Mouse (Mus musculus): Measurements from ENCODE around the gene Tmem265. TPM values are rescaled to one million over a fixed set of nuclear protein-coding genes. Genes with fewer than 3 reads are reported as not detected.

Tmem265 gene
- polyA plus RNA-seq, 1 experiment from 2014 or later: 5.3 TPM

- WGBS: 98% methylated on average over 3 of the region's 3 CpGs
- H3K27me3 ChIP-seq (replicated peaks; ENCODE audit: control insufficient read depth, insufficient read depth, low read length): no peaks in the 10 kb centered on the region
- no peak overlapping the region for H3K9ac ChIP-seq (ENCODE audit: low read depth, low read length)
- H3K36me3 ChIP-seq (ENCODE audit: control insufficient read depth, insufficient read depth, low read length): peaks cover 97% of the 10 kb centered on the region
- no peaks in the 10 kb centered on the region for H3K9me3 ChIP-seq (ENCODE audit: control insufficient read depth, low read length)
- no peak overlapping the region for H3K4me2 ChIP-seq (ENCODE audit: low read depth, low read length)
- no peak overlapping the region for H3K4me3 ChIP-seq (ENCODE audit: low read depth, low read length)
- DNase-seq (ENCODE audit: low spot score) (no peak), ATAC-seq (ENCODE audit: low read depth) (no peak)
- H3K27ac ChIP-seq (replicated peaks; ENCODE audit: low read depth, low read length): no peak overlapping the region
- no peaks in the 10 kb centered on the region for H3K4me1 ChIP-seq (ENCODE audit: control insufficient read depth, insufficient read depth, low read length)
Measured at GRCm38 (mm10) chr7:127541671-127542070, 19.5 kb upstream of the Tmem265 start.

- ATAC-seq (ENCODE audit: low read depth) (no peak), DNase-seq (ENCODE audit: low spot score) (no peak)
- Histone ChIP-seq H3K4me2 (ENCODE audit: low read depth, low read length) (no peak overlapping the region), H3K36me3 (ENCODE audit: control insufficient read depth, insufficient read depth, low read length) (peaks cover 91% of the 10 kb centered on the region), H3K9me3 (ENCODE audit: control insufficient read depth, low read length) (no peaks in the 10 kb centered on the region), H3K9ac (ENCODE audit: low read depth, low read length) (no peak overlapping the region), H3K4me3 (ENCODE audit: low read depth, low read length) (no peak overlapping the region), H3K4me1 (ENCODE audit: control insufficient read depth, insufficient read depth, low read length) (no peaks in the 10 kb centered on the region), H3K27ac (replicated peaks; ENCODE audit: low read depth, low read length) (no peak overlapping the region), H3K27me3 (replicated peaks; ENCODE audit: control insufficient read depth, insufficient read depth, low read length) (no peaks in the 10 kb centered on the region)
- 88% methylated on average over 15 of the region's 15 CpGs for WGBS
Measured at GRCm38 (mm10) chr7:127549116-127549835, 11.9 kb upstream of the Tmem265 start.

- no peak for ATAC-seq (ENCODE audit: low read depth)
Measured at GRCm38 (mm10) chr7:127551558-127551957, 9.6 kb upstream of the Tmem265 start.

GRCm38 (mm10) chr7:127560580-127560979, 610 bp upstream of the Tmem265 start:
- Histone ChIP-seq H3K4me1 (ENCODE audit: control insufficient read depth, insufficient read depth, low read length) (no peaks in the 10 kb centered on the region), H3K36me3 (ENCODE audit: control insufficient read depth, insufficient read depth, low read length) (peaks cover 74% of the 10 kb centered on the region)

More at GRCm38 (mm10) chr7:127551558-127551957, 9.6 kb upstream of the Tmem265 start:
- Histone ChIP-seq H3K27me3 (replicated peaks; ENCODE audit: control insufficient read depth, insufficient read depth, low read length) (no peaks in the 10 kb centered on the region), H3K4me1 (ENCODE audit: control insufficient read depth, insufficient read depth, low read length) (no peaks in the 10 kb centered on the region), H3K9ac (ENCODE audit: low read depth, low read length) (no peak overlapping the region), H3K9me3 (ENCODE audit: control insufficient read depth, low read length) (no peaks in the 10 kb centered on the region), H3K27ac (replicated peaks; ENCODE audit: low read depth, low read length) (no peak overlapping the region), H3K36me3 (ENCODE audit: control insufficient read depth, insufficient read depth, low read length) (peaks cover 91% of the 10 kb centered on the region), H3K4me2 (ENCODE audit: low read depth, low read length) (no peak overlapping the region), H3K4me3 (ENCODE audit: low read depth, low read length) (no peak overlapping the region)
- no peak for DNase-seq (ENCODE audit: low spot score)
- WGBS: 93% methylated on average over 8 of the region's 8 CpGs

GRCm38 (mm10) chr7:127564381-127565150, 3.4 kb downstream of the Tmem265 start:
- 74% methylated on average over 6 of the region's 6 CpGs for whole genome bisulfite sequencing
- DNase-seq (ENCODE audit: low spot score) (peak; percentile 63), ATAC-seq (ENCODE audit: low read depth) (no peak)

More at GRCm38 (mm10) chr7:127560580-127560979, 610 bp upstream of the Tmem265 start:
- H3K27me3 ChIP-seq (replicated peaks; ENCODE audit: control insufficient read depth, insufficient read depth, low read length): no peaks in the 10 kb centered on the region
- WGBS: 93% methylated on average over 11 of the region's 11 CpGs
- H3K4me3 ChIP-seq (ENCODE audit: low read depth, low read length): no peak overlapping the region
- no peak overlapping the region for H3K4me2 ChIP-seq (ENCODE audit: low read depth, low read length)
- no peak for DNase-seq (ENCODE audit: low spot score)
- no peaks in the 10 kb centered on the region for H3K9me3 ChIP-seq (ENCODE audit: control insufficient read depth, low read length)
- H3K9ac ChIP-seq (ENCODE audit: low read depth, low read length): no peak overlapping the region
- ATAC-seq (ENCODE audit: low read depth): no peak
- H3K27ac ChIP-seq (replicated peaks; ENCODE audit: low read depth, low read length): no peak overlapping the region

GRCm38 (mm10) chr7:127572895-127573471, 11.8 kb downstream of the Tmem265 start, which contains the start of gene Phkg2:
Gene Phkg2, plus strand, starts transcription at chr7:127573340.
- Histone ChIP-seq H3K4me2 (ENCODE audit: low read depth, low read length) (peak within 1 kb of the TSS; percentile 72), H3K27me3 (replicated peaks; ENCODE audit: control insufficient read depth, insufficient read depth, low read length) (no peaks in the 10 kb centered on the region), H3K9ac (ENCODE audit: low read depth, low read length) (peak within 1 kb of the TSS; percentile 80), H3K4me1 (ENCODE audit: control insufficient read depth, insufficient read depth, low read length) (peaks cover 10% of the 10 kb centered on the region), H3K36me3 (ENCODE audit: control insufficient read depth, insufficient read depth, low read length) (peaks cover 28% of the 10 kb centered on the region), H3K27ac (replicated peaks; ENCODE audit: low read depth, low read length) (peak within 1 kb of the TSS; percentile 78), H3K4me3 (ENCODE audit: low read depth, low read length) (peak within 1 kb of the TSS; percentile 70), H3K9me3 (ENCODE audit: control insufficient read depth, low read length) (no peaks in the 10 kb centered on the region)
- ATAC-seq (ENCODE audit: low read depth) (peak; percentile 99), DNase-seq (ENCODE audit: low spot score) (peak; percentile 99)
- WGBS: under 1% methylated on average over 17 of the region's 17 CpGs

More at GRCm38 (mm10) chr7:127564381-127565150, 3.4 kb downstream of the Tmem265 start:
- peaks cover 56% of the 10 kb centered on the region for H3K36me3 ChIP-seq (ENCODE audit: control insufficient read depth, insufficient read depth, low read length)
- H3K27me3 ChIP-seq (replicated peaks; ENCODE audit: control insufficient read depth, insufficient read depth, low read length): no peaks in the 10 kb centered on the region
- H3K4me3 ChIP-seq (ENCODE audit: low read depth, low read length): no peak overlapping the region
- H3K27ac ChIP-seq (replicated peaks; ENCODE audit: low read depth, low read length): no peak overlapping the region
- no peaks in the 10 kb centered on the region for H3K9me3 ChIP-seq (ENCODE audit: control insufficient read depth, low read length)
- H3K4me2 ChIP-seq (ENCODE audit: low read depth, low read length): no peak overlapping the region
- H3K4me1 ChIP-seq (ENCODE audit: control insufficient read depth, insufficient read depth, low read length): no peaks in the 10 kb centered on the region
- no peak overlapping the region for H3K9ac ChIP-seq (ENCODE audit: low read depth, low read length)

GRCm38 (mm10) chr7:127573503-127574008, 12.4 kb downstream of the Tmem265 start:
- ATAC-seq (ENCODE audit: low read depth) (peak; percentile 69), DNase-seq (ENCODE audit: low spot score) (peak; percentile 7)
- Histone ChIP-seq H3K4me3 (ENCODE audit: low read depth, low read length) (peak overlapping the region; percentile 70), H3K9ac (ENCODE audit: low read depth, low read length) (peak overlapping the region; percentile 80), H3K27ac (replicated peaks; ENCODE audit: low read depth, low read length) (peak overlapping the region; percentile 45), H3K9me3 (ENCODE audit: control insufficient read depth, low read length) (no peaks in the 10 kb centered on the region), H3K36me3 (ENCODE audit: control insufficient read depth, insufficient read depth, low read length) (peaks cover 34% of the 10 kb centered on the region), H3K27me3 (replicated peaks; ENCODE audit: control insufficient read depth, insufficient read depth, low read length) (no peaks in the 10 kb centered on the region), H3K4me2 (ENCODE audit: low read depth, low read length) (peak overlapping the region; percentile 72), H3K4me1 (ENCODE audit: control insufficient read depth, insufficient read depth, low read length) (peaks cover 10% of the 10 kb centered on the region)
- WGBS: 1% methylated on average over 24 of the region's 28 CpGs

GRCm38 (mm10) chr7:127574115-127574514, 12.9 kb downstream of the Tmem265 start:
- Histone ChIP-seq H3K36me3 (ENCODE audit: control insufficient read depth, insufficient read depth, low read length) (peaks cover 33% of the 10 kb centered on the region), H3K27ac (replicated peaks; ENCODE audit: low read depth, low read length) (no peak overlapping the region), H3K4me1 (ENCODE audit: control insufficient read depth, insufficient read depth, low read length) (peaks cover 10% of the 10 kb centered on the region), H3K4me2 (ENCODE audit: low read depth, low read length) (peak overlapping the region; percentile 72), H3K27me3 (replicated peaks; ENCODE audit: control insufficient read depth, insufficient read depth, low read length) (no peaks in the 10 kb centered on the region), H3K9ac (ENCODE audit: low read depth, low read length) (peak overlapping the region; percentile 80), H3K4me3 (ENCODE audit: low read depth, low read length) (peak overlapping the region; percentile 70), H3K9me3 (ENCODE audit: control insufficient read depth, low read length) (no peaks in the 10 kb centered on the region)
- WGBS: 15% methylated on average over 7 of the region's 7 CpGs
- no peak for DNase-seq (ENCODE audit: low spot score)
- no peak for ATAC-seq (ENCODE audit: low read depth)
